Mouse (Mus musculus) stomach, embryonic 14.5 days (tissue): Measurements from ENCODE around the gene Mark2. TPM values are rescaled to one million over a fixed set of nuclear protein-coding genes. Genes with fewer than 3 reads are reported as not detected.

Experiments
- ATAC-seq: fragments of 200-750 bp; cut with Nextera tagmentation; 2 replicates; pipeline ENCODE4 v1.8.0; 2017; ENCODE audit warnings: low read depth, moderate TSS enrichment; ENCODE audit not compliant: insufficient number of reproducible peaks, insufficient read depth, low FRiP score
- H3K27ac ChIP-seq: fragments of 300-500 bp; sonication (generic); 2 replicates; pipeline ENCODE4 v1.5.1; 2014; ENCODE audit warnings: mild to moderate bottlenecking, low read length, moderate library complexity, mixed read lengths
- H3K27me3 ChIP-seq: fragments of 300-500 bp; sonication (generic); 2 replicates; pipeline ENCODE4 v1.6.1; 2014; ENCODE audit warnings: low read length, control low read depth, mixed read lengths; ENCODE audit not compliant: control insufficient read depth, insufficient read depth
- H3K36me3 ChIP-seq: fragments of 300-500 bp; sonication (generic); 2 replicates; pipeline ENCODE4 v1.6.1; 2014; ENCODE audit warnings: mild to moderate bottlenecking, control low read depth, low read length, moderate library complexity, mixed read lengths; ENCODE audit not compliant: control insufficient read depth, insufficient read depth
- H3K4me1 ChIP-seq: fragments of 300-500 bp; sonication (generic); 2 replicates; pipeline ENCODE4 v1.6.1; 2014; ENCODE audit warnings: low read length, control low read depth, mixed read lengths; ENCODE audit not compliant: control insufficient read depth, insufficient read depth
- H3K4me2 ChIP-seq: fragments of 300-500 bp; sonication (generic); replicated peaks from 2 replicates; pipeline ENCODE4 v1.6.1; 2014; ENCODE audit warnings: low read depth, low read length, control low read depth
- H3K4me3 ChIP-seq: fragments of 300-500 bp; sonication (generic); 2 replicates; pipeline ENCODE4 v1.5.1; 2014; ENCODE audit warnings: low read depth, low read length, control low read depth
- H3K9ac ChIP-seq: fragments of 300-500 bp; sonication (generic); replicated peaks from 2 replicates; pipeline ENCODE4 v1.6.1; 2014; ENCODE audit warnings: low read depth, mild to moderate bottlenecking, control low read depth, low read length, moderate library complexity, mixed read lengths
- H3K9me3 ChIP-seq: fragments of 300-500 bp; sonication (generic); 2 replicates; pipeline ENCODE4 v1.6.1; 2016; ENCODE audit warnings: low read depth, low read length, control low read depth; ENCODE audit not compliant: control insufficient read depth
- WGBS: fragments of 180-500 bp; shearing (Covaris S2); extraction: QIAGEN DNeasy Blood & Tissue Kit; methylation state at CpG from one replicate; pipeline ENCODE4 v1.1.7; 2014; 5-methylcytosine and 5-hydroxymethylcytosine counted together
- polyA plus RNA-seq: library from polyadenylated mRNA; unstranded; fragments of >200 nt; fragmentation: Nextera tagmentation; extraction: Ambion mirVana; gene quantifications from 2 replicates; pipeline ENCODE4 v1.2.1, GENCODE M21; 2014

Mark2 gene
- 54.4 and 63.4 TPM in 2 replicates for polyA plus RNA-seq

DNA sequence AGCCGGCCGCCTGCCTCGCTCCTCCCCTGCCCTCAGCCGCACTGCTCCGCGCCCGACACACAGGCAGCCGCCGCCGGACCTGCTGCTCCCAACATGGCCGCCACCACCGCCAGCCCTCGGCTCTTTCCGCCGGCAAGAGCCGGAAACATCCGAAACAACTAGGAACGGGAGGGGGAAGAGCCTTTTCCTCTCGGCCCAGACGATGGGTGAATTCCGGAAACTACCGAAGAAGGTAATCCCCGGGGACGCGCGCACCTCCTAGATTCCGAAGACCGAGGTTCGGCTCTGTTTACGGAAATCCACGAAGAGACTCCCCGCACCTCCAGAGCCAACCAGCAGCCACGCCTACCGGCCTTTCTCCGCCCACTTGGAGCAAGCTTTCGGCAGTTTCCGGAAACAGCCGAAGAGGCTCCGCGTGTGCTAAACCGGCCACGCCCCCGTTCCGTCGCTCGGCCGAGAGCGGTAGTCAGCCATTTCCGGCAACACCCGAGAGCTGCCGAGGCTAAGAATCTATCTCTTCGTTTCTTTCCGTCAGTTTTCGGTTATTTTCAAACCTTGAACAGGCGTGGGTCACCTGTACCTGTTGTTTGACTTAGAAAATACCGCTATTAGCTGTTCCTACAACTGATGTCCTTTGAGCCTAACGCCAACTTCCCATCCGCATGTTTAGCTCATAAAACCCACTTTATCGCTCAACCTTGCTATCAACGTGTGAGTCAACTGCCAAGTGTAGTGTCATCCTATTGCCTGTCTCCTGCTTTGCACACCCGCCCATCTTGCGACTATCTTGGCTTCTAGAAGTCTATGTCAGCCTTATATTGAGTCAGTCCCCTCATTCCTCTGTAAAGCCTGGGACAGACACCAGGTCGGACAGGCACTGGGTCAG lies at the start of gene Mark2:
Mark2 (minus strand) TSS at position 349 of the 886 bp plus-strand sequence.
- Histone ChIP-seq H3K27me3 (no peaks in the 10 kb centered on the region), H3K9me3 (no peaks in the 10 kb centered on the region), H3K9ac (peak within 1 kb of the TSS; percentile 96), H3K27ac (peak within 1 kb of the TSS; percentile 91), H3K4me1 (peaks cover 35% of the 10 kb centered on the region), H3K36me3 (no peaks in the 10 kb centered on the region), H3K4me2 (peak within 1 kb of the TSS; percentile 70), H3K4me3 (peak within 1 kb of the TSS; percentile 98)
- peak; percentile 91 for ATAC-seq
- 2% methylated on average over 63 of the region's 63 CpGs for WGBS

DNA sequence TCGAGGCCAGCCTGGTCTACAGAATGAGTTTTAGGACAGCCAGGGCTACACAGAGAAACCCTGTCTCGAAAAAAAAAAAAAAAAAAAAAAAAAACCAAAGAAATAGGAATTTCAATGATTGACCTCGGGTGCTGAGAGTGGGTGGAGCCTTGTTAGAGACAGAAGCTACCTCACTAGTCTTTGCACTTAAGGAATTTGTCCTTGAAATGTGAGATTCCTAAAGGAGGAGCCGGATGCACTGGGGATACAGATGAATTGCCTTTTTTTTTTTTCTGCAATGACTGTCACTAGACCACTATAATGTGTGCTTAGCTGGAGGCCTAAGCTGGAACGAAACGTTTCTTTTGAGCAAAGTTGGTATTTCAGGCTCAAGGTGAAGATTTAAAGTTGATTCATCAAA lies 46.8 kb upstream of the Mark2 start:
- 84% methylated on average over 6 of the region's 6 CpGs for WGBS
- H3K27ac ChIP-seq: no peak overlapping the region
- no peaks in the 10 kb centered on the region for H3K27me3 ChIP-seq
- no peak overlapping the region for H3K4me2 ChIP-seq
- H3K9me3 ChIP-seq: no peaks in the 10 kb centered on the region
- no peak overlapping the region for H3K4me3 ChIP-seq
- peaks cover 7% of the 10 kb centered on the region for H3K4me1 ChIP-seq
- H3K36me3 ChIP-seq: no peaks in the 10 kb centered on the region
- no peak for ATAC-seq
- no peak overlapping the region for H3K9ac ChIP-seq

DNA sequence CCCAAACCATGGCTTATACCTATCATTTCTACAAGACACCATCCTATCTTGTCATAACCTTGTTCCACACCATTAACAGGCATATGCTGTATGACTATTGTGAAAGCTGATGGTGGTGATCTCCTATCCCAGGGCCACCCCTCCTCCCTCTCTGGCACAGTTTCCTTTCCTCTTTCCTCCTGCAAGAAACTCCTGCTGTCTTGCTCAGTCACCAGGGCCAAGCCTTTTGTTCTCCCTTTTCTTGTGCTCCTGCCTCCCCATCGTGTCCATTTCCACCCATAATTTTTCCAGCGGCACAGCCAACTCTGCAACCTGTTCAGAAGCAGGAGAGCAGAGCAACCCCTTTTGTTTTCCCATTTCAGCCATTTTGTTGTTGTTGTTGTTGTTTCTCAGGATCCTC lies 44.4 kb upstream of the Mark2 start:
- Histone ChIP-seq H3K36me3 (no peaks in the 10 kb centered on the region), H3K9ac (no peak overlapping the region), H3K4me1 (peaks cover 16% of the 10 kb centered on the region), H3K27me3 (no peaks in the 10 kb centered on the region), H3K4me3 (no peak overlapping the region), H3K4me2 (no peak overlapping the region), H3K27ac (no peak overlapping the region), H3K9me3 (no peaks in the 10 kb centered on the region)
- no peak for ATAC-seq
- 72% methylated on average over 2 of the region's 2 CpGs for WGBS

DNA sequence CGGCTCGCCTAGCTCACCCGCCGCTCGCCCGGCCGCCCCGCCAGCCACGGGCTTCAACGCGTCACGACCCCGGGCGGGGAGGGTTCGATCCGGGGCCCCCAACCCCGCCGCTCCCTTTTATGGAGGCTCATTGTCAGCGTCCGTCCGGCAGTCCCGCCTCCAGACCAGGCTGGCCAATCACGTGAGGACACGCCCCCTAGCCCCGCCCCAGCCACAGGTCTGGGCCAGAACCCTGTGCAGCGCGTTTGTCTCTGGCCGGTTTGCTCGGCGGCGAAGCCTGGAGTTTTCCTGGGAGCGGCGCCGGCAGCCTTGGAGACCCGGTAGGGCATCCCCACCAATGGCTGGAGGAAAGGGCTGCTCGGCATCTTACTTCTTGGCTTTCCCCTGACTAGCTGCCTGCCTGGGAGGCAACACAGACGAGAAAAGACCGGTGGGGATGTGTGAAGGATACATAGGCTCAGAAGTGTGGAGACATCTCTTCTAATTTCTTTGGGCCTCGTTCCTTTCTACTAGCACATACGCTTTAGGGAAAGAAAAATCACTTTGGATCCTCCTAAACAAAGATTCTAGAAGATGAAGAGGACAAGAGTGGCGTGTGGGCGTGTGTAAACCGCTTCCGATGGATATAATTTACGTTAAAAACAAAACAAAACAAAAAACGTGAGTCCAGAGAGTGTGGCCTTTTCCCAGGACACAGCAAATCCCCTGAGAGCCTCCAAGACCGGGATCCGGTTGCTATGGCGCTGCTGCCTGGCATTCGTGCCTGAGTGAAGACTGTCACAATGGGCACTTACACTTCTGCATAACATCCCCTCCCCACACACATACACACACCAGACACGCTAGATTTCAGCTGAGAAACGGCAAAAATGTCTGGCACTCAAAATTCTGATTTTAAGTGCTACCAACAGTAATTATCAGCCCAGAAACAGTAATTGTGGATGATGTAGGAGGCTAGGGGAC lies 41.5 kb upstream of the Mark2 start, which contains the start of gene Spindoc:
Spindoc (minus strand) TSS at position 92 of the 963 bp plus-strand sequence.
- H3K4me2 ChIP-seq: peak within 1 kb of the TSS; percentile 80
- ATAC-seq: peak; percentile 99
- peaks cover 19% of the 10 kb centered on the region for H3K4me1 ChIP-seq
- H3K9me3 ChIP-seq: no peaks in the 10 kb centered on the region
- WGBS: 1% methylated on average over 50 of the region's 52 CpGs
- peak within 1 kb of the TSS; percentile 97 for H3K9ac ChIP-seq
- H3K27ac ChIP-seq: peak within 1 kb of the TSS; percentile 96
- no peaks in the 10 kb centered on the region for H3K27me3 ChIP-seq
- H3K4me3 ChIP-seq: peak within 1 kb of the TSS; percentile 90
- no peaks in the 10 kb centered on the region for H3K36me3 ChIP-seq

DNA sequence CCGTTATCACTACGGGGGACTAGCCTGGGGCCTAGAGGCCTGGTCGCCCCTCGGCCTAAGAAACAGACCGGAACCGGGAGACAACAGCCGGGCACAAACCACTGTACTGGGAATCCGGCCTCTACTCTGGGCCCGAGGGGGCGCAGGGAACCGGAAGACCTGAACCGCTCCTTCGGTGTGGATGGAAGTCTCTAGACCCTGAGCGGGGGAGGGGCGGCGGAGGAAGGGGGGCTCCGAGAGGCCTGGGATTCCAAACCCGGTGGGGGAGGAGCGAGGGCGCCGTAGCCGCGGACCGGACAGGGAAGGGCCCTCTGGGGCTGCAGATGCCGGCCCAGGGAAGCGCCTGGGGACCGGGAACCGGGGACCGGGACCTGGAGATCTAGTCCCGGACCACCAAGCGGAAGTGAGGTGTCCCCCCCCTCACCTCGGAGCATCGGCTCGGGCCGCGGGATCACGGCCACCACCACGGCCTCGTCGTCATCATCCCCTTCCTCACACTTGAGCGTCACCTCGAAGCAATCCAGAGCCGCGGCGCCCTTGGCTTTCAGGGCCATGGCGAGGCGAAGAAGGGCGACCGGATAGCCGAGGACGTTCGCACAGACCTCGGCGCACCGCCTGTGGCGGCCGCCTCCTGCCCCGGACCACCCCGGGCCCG lies 40.7 kb upstream of the Mark2 start:
- Histone ChIP-seq H3K4me2 (peak overlapping the region; percentile 80), H3K27me3 (no peaks in the 10 kb centered on the region), H3K9ac (peak overlapping the region; percentile 97), H3K36me3 (no peaks in the 10 kb centered on the region), H3K9me3 (no peaks in the 10 kb centered on the region), H3K4me1 (peaks cover 19% of the 10 kb centered on the region), H3K27ac (peak overlapping the region; percentile 96), H3K4me3 (peak overlapping the region; percentile 90)
- under 1% methylated on average over 55 of the region's 60 CpGs for WGBS
- peak; percentile 44 for ATAC-seq

DNA sequence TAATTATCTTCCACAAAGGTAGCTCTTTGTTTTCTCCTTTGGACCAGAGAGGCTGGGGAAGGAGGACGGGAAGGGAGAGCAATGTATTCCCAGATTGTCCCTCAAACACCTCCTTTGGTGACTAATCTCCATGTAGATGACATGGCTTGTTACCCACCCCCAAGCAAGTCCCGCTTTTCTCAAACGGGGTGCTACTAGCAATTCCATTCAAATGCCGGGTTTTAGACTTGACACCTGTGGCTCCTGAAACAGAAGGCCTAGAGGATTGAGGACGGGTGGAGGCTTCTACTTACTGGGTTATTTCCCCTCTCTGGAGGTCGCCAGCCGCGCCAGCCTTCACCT lies 40.2 kb upstream of the Mark2 start:
- Histone ChIP-seq H3K9me3 (no peaks in the 10 kb centered on the region), H3K4me3 (peak overlapping the region; percentile 90), H3K4me2 (peak overlapping the region; percentile 80), H3K4me1 (peaks cover 19% of the 10 kb centered on the region), H3K27ac (peak overlapping the region; percentile 96), H3K36me3 (no peaks in the 10 kb centered on the region), H3K27me3 (no peaks in the 10 kb centered on the region), H3K9ac (peak overlapping the region; percentile 97)
- 6% methylated on average over 8 of the region's 8 CpGs for WGBS
- no peak for ATAC-seq

DNA sequence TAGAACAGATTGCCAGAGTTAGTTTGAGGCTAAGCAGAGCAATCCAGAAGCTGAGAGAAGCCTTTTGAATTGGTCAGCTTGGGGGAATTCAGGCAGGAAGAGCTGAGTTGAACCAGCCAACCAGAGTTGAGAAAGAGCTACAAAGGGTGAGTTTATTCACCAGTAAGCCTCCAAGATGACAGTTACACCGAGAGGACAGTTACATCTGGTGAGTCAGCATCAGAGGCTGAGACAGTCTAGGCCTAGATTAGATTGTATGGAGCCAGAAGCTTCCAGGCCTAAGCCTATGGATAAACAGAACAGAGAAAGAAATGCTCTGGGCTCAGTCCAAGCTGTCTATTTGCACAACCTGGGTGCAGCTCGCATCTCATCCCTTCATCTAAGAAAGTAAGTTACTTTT lies 36.0 kb upstream of the Mark2 start:
- Histone ChIP-seq H3K4me2 (no peak overlapping the region), H3K27ac (no peak overlapping the region), H3K4me3 (no peak overlapping the region), H3K36me3 (peaks cover 34% of the 10 kb centered on the region), H3K27me3 (no peaks in the 10 kb centered on the region), H3K4me1 (peaks cover 11% of the 10 kb centered on the region), H3K9me3 (no peaks in the 10 kb centered on the region), H3K9ac (no peak overlapping the region)
- WGBS: 60% methylated on average over 2 of the region's 2 CpGs
- ATAC-seq: no peak

DNA sequence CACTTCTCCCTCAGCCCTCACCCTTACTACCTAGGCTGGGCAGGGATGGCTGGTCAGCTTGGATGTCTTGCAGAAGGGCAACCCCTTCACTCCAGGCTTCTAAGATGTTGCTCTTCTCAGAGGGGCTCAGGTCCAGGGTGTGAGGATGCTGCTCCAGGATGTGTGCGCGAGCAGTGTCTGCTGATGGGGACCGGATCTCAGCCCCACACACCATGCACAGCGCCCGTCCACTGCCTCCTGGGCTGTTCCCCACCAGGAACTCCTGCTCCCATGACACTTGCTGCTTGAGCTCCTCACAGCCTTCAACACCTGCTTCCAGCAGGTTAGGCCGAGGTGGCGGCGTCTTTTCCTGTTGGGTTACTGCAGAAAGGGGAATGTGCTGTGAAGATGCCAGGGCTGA lies 32.8 kb upstream of the Mark2 start:
- peaks cover 52% of the 10 kb centered on the region for H3K36me3 ChIP-seq

More for the DNA sequence above, 32.8 kb upstream of the Mark2 start:
- H3K9me3 ChIP-seq: no peaks in the 10 kb centered on the region
- H3K27me3 ChIP-seq: no peaks in the 10 kb centered on the region
- no peaks in the 10 kb centered on the region for H3K4me1 ChIP-seq
- H3K27ac ChIP-seq: no peak overlapping the region
- WGBS: 93% methylated on average over 8 of the region's 8 CpGs
- no peak overlapping the region for H3K4me2 ChIP-seq
- no peak overlapping the region for H3K4me3 ChIP-seq
- H3K9ac ChIP-seq: no peak overlapping the region
- no peak for ATAC-seq
